Mouse (Mus musculus): ENCODE data around the gene Camta1. TPM values are rescaled to one million over a fixed set of nuclear protein-coding genes. Genes with fewer than 3 reads are reported as not detected.
"Not testable (repeated sequence)": the region's sequence is repeated elsewhere in the genome, so short reads cannot be mapped to it uniquely, and the experiment has no call there.

The Camta1 gene
- polyA plus RNA-seq, 1 experiment from 2014 or later = 171 TPM

DNA sequence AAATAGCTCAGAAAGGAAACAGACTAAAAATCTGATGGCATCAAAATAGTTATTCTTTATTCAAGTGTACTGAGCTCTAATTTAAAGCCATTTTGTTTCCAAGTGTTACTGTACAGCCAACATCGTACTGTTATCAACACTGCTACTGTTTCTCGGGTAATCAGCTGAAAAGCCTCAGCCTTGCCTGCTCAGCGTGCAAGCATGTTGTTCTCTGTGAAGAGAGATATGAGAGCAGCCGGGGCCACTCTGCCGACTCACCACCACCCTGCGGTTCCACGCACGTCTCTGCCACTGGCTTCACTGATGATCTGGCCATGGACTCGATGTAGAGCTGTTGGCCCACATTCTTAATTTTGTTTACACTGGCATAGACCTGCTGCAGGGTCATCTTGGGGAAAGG, 837.5 kb downstream of the Camta1 start:
- H3K9ac ChIP-seq = no peak overlapping the region
- no peaks in the 10 kb centered on the region for H3K4me1 ChIP-seq (replicated peaks; ENCODE audit: control insufficient read depth, insufficient read depth, low read length)
- ATAC-seq (ENCODE audit: low FRiP score) (no peak), DNase-seq (ENCODE audit: low spot score) (no peak)
- H3K4me3 ChIP-seq (replicated peaks; ENCODE audit: low read length) = no peak overlapping the region
- no peak overlapping the region for H3K4me2 ChIP-seq (replicated peaks)
- H3K27me3 ChIP-seq (ENCODE audit: control insufficient read depth, insufficient read depth, low read length) = no peaks in the 10 kb centered on the region
- H3K27ac ChIP-seq = no peak overlapping the region
- no peaks in the 10 kb centered on the region for H3K9me3 ChIP-seq (ENCODE audit: control insufficient read depth, low read length)
- 92% methylated on average over 9 of the region's 9 CpGs for WGBS
- H3K36me3 ChIP-seq (replicated peaks; ENCODE audit: control insufficient read depth, insufficient read depth) = no peaks in the 10 kb centered on the region; the same call in none of the 2 replicates

- not testable (repeated sequence) for ATAC-seq (ENCODE audit: low FRiP score); H3K4me1 ChIP-seq (replicated peaks; ENCODE audit: control insufficient read depth, insufficient read depth, low read length); H3K4me2 ChIP-seq (replicated peaks); H3K9me3 ChIP-seq (ENCODE audit: control insufficient read depth, low read length); DNase-seq (ENCODE audit: low spot score); H3K4me3 ChIP-seq (replicated peaks; ENCODE audit: low read length); H3K27me3 ChIP-seq (ENCODE audit: control insufficient read depth, insufficient read depth, low read length); H3K27ac ChIP-seq; H3K9ac ChIP-seq
- WGBS = 100% methylated on average over 1 of the region's 1 CpGs
- H3K36me3 ChIP-seq (replicated peaks; ENCODE audit: control insufficient read depth, insufficient read depth) = peaks cover 31% of the 10 kb centered on the region
Measured at GRCm38 (mm10) chr4:151017356-151017755, 844.3 kb downstream of the Camta1 start.

GRCm38 (mm10) chr4:151015946-151016345, 845.7 kb downstream of the Camta1 start:
- H3K9ac ChIP-seq = no peak overlapping the region
- H3K9me3 ChIP-seq (ENCODE audit: control insufficient read depth, low read length) = no peaks in the 10 kb centered on the region
- whole genome bisulfite sequencing = 94% methylated on average over 10 of the region's 10 CpGs
- H3K4me2 ChIP-seq (replicated peaks) = no peak overlapping the region
- H3K27me3 ChIP-seq (ENCODE audit: control insufficient read depth, insufficient read depth, low read length) = no peaks in the 10 kb centered on the region
- no peak overlapping the region for H3K4me3 ChIP-seq (replicated peaks; ENCODE audit: low read length)
- ATAC-seq (ENCODE audit: low FRiP score) = no peak
- no peak overlapping the region for H3K27ac ChIP-seq
- no peaks in the 10 kb centered on the region for H3K4me1 ChIP-seq (replicated peaks; ENCODE audit: control insufficient read depth, insufficient read depth, low read length)
- peaks cover 36% of the 10 kb centered on the region for H3K36me3 ChIP-seq (replicated peaks; ENCODE audit: control insufficient read depth, insufficient read depth)
- DNase-seq (ENCODE audit: low spot score) = no peak

DNA sequence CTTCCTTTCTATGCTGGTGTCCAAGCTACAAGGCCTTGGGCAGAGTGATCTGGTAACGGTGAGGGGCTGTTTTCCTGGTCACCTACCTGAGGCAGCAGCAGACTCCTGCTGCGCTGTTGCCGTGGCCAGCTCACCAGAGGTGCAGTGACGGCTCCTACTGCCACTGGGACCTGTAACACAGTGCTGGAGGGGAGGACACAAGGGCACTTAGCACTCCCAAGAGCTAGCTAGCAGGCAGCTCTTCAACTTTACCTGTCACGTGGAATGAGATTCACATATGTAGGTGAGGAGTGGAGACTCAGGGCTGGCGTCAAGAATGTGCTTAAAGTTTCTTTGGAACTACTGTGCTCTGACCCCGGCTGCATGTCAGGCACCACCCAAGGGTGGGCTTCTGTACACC, 851.4 kb downstream of the Camta1 start:
- WGBS = 95% methylated on average over 7 of the region's 7 CpGs
- DNase-seq (ENCODE audit: low spot score) = no peak
- Histone ChIP-seq H3K36me3 (replicated peaks; ENCODE audit: control insufficient read depth, insufficient read depth) (peaks cover 12% of the 10 kb centered on the region; the same call in 1 of the 2 replicates), H3K9ac (no peak overlapping the region), H3K4me3 (replicated peaks; ENCODE audit: low read length) (no peak overlapping the region), H3K27ac (no peak overlapping the region), H3K27me3 (ENCODE audit: control insufficient read depth, insufficient read depth, low read length) (no peaks in the 10 kb centered on the region), H3K4me1 (replicated peaks; ENCODE audit: control insufficient read depth, insufficient read depth, low read length) (no peaks in the 10 kb centered on the region), H3K4me2 (replicated peaks) (no peak overlapping the region), H3K9me3 (ENCODE audit: control insufficient read depth, low read length) (no peaks in the 10 kb centered on the region)
- no peak for ATAC-seq (ENCODE audit: low FRiP score)

GRCm38 (mm10) chr4:151006945-151007344, 854.7 kb downstream of the Camta1 start:
- Histone ChIP-seq H3K9me3 (ENCODE audit: control insufficient read depth, low read length) (no peaks in the 10 kb centered on the region), H3K36me3 (replicated peaks; ENCODE audit: control insufficient read depth, insufficient read depth) (peaks cover 6% of the 10 kb centered on the region; the same call in 1 of the 2 replicates), H3K4me3 (replicated peaks; ENCODE audit: low read length) (no peak overlapping the region), H3K27ac (no peak overlapping the region), H3K27me3 (ENCODE audit: control insufficient read depth, insufficient read depth, low read length) (no peaks in the 10 kb centered on the region), H3K4me2 (replicated peaks) (no peak overlapping the region), H3K4me1 (replicated peaks; ENCODE audit: control insufficient read depth, insufficient read depth, low read length) (no peaks in the 10 kb centered on the region), H3K9ac (no peak overlapping the region)
- 48% methylated on average over 6 of the region's 6 CpGs for WGBS
- DNase-seq (ENCODE audit: low spot score) (no peak), ATAC-seq (ENCODE audit: low FRiP score) (no peak)

- 95% methylated on average over 13 of the region's 13 CpGs for whole genome bisulfite sequencing
- Histone ChIP-seq H3K9me3 (ENCODE audit: control insufficient read depth, low read length) (no peaks in the 10 kb centered on the region), H3K4me3 (replicated peaks; ENCODE audit: low read length) (no peak overlapping the region), H3K27ac (no peak overlapping the region), H3K4me1 (replicated peaks; ENCODE audit: control insufficient read depth, insufficient read depth, low read length) (no peaks in the 10 kb centered on the region), H3K4me2 (replicated peaks) (no peak overlapping the region), H3K9ac (no peak overlapping the region), H3K36me3 (replicated peaks; ENCODE audit: control insufficient read depth, insufficient read depth) (0 out of 2 replicates have a peak, but pooled peaks cover 6% of the 10 kb centered on the region), H3K27me3 (ENCODE audit: control insufficient read depth, insufficient read depth, low read length) (no peaks in the 10 kb centered on the region)
- ATAC-seq (ENCODE audit: low FRiP score) = no peak
- no peak for DNase-seq (ENCODE audit: low spot score)
Measured at GRCm38 (mm10) chr4:151005656-151006318, 855.9 kb downstream of the Camta1 start.

- Histone ChIP-seq H3K9me3 (ENCODE audit: control insufficient read depth, low read length) (no peaks in the 10 kb centered on the region), H3K36me3 (replicated peaks; ENCODE audit: control insufficient read depth, insufficient read depth) (no peaks in the 10 kb centered on the region), H3K9ac (no peak overlapping the region), H3K27ac (no peak overlapping the region), H3K4me1 (replicated peaks; ENCODE audit: control insufficient read depth, insufficient read depth, low read length) (no peaks in the 10 kb centered on the region), H3K27me3 (ENCODE audit: control insufficient read depth, insufficient read depth, low read length) (no peaks in the 10 kb centered on the region), H3K4me3 (replicated peaks; ENCODE audit: low read length) (no peak overlapping the region), H3K4me2 (replicated peaks) (no peak overlapping the region)
- DNase-seq (ENCODE audit: low spot score) (no peak), ATAC-seq (ENCODE audit: low FRiP score) (no peak)
- WGBS = 78% methylated on average over 13 of the region's 13 CpGs
Measured at GRCm38 (mm10) chr4:151001397-151001796, 860.3 kb downstream of the Camta1 start.

GRCm38 (mm10) chr4:150998626-150999025, 863.0 kb downstream of the Camta1 start:
- no peak overlapping the region for H3K9ac ChIP-seq
- ATAC-seq (ENCODE audit: low FRiP score) (no peak), DNase-seq (ENCODE audit: low spot score) (no peak)
- H3K27me3 ChIP-seq (ENCODE audit: control insufficient read depth, insufficient read depth, low read length) = no peaks in the 10 kb centered on the region
- 93% methylated on average over 9 of the region's 9 CpGs for WGBS
- no peaks in the 10 kb centered on the region for H3K4me1 ChIP-seq (replicated peaks; ENCODE audit: control insufficient read depth, insufficient read depth, low read length)
- no peak overlapping the region for H3K4me2 ChIP-seq (replicated peaks)
- no peak overlapping the region for H3K4me3 ChIP-seq (replicated peaks; ENCODE audit: low read length)
- no peaks in the 10 kb centered on the region for H3K9me3 ChIP-seq (ENCODE audit: control insufficient read depth, low read length)
- no peak overlapping the region for H3K27ac ChIP-seq
- no peaks in the 10 kb centered on the region for H3K36me3 ChIP-seq (replicated peaks; ENCODE audit: control insufficient read depth, insufficient read depth)

- H3K27ac ChIP-seq = no peak within 1 kb of the TSS
- no peak for ATAC-seq (ENCODE audit: low FRiP score)
- no peak for DNase-seq (ENCODE audit: low spot score)
- H3K4me3 ChIP-seq (replicated peaks; ENCODE audit: low read length) = no peak within 1 kb of the TSS
- H3K9ac ChIP-seq = no peak within 1 kb of the TSS
- H3K27me3 ChIP-seq (ENCODE audit: control insufficient read depth, insufficient read depth, low read length) = no peaks in the 10 kb centered on the region
- H3K4me1 ChIP-seq (replicated peaks; ENCODE audit: control insufficient read depth, insufficient read depth, low read length) = no peaks in the 10 kb centered on the region
- H3K36me3 ChIP-seq (replicated peaks; ENCODE audit: control insufficient read depth, insufficient read depth) = no peaks in the 10 kb centered on the region
- WGBS = 87% methylated on average over 7 of the region's 7 CpGs
- H3K4me2 ChIP-seq (replicated peaks) = no peak within 1 kb of the TSS
- H3K9me3 ChIP-seq (ENCODE audit: control insufficient read depth, low read length) = 0 out of 2 replicates have a peak, but pooled peaks cover 4% of the 10 kb centered on the region
Measured at GRCm38 (mm10) chr4:150996797-150997196, 864.9 kb downstream of the Camta1 start, which contains the start of gene Uts2. Gene Uts2 (plus strand): TSS chr4:150997097.
